Mouse (Mus musculus) spleen, postnatal 14 days (tissue): Measurements from ENCODE around the gene Mthfd1l.

Experiments
- DNase-seq, 2 experiments: peaks; one replicate each; pipeline ENCODE4 v3.0.0; 2021 to 2022; ENCODE audit warnings: low spot score in 2 of 2

Mthfd1l gene

GRCm38 (mm10) chr10:3972981-3973588, at the start of gene Mthfd1l:
TSS of gene Mthfd1l (plus strand) at chr10:3973118.
- DNase-seq: peak; percentile 78 to 85

GRCm38 (mm10) chr10:3928008-3928545, 44.8 kb upstream of the Mthfd1l start:
- no peak for DNase-seq

GRCm38 (mm10) chr10:3931831-3932230, 41.1 kb upstream of the Mthfd1l start:
- no peak for DNase-seq

DNA sequence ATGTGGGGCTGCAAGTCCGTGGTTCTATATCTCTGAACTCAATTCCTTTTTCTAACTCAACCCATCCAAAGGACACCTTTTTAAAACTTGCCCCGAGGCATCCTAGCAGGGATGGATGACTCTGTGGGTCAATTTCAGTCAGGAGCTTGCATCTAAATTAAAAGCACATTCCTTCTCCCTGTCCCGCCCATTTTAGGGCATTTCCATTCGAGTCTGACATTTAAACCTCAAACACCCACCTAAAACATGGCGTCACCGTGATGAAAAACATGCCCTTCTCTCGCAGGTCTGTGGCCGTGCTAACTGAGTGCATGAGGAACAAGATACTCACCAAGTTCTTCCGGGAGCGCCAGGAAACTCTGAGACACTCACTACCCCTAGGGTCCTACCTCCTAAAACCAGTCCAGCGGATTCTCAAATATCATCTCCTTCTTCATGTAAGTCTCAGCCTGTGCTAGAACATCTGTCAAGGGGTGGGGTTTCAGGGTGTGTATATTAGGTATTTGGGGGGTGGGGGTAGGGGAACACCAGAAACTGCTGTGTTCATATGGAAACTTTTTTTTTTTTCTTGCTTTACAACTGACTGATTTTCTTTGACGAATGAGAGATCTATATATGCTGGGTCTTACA, 39.5 kb upstream of the Mthfd1l start:
- DNase-seq: no peak

DNA sequence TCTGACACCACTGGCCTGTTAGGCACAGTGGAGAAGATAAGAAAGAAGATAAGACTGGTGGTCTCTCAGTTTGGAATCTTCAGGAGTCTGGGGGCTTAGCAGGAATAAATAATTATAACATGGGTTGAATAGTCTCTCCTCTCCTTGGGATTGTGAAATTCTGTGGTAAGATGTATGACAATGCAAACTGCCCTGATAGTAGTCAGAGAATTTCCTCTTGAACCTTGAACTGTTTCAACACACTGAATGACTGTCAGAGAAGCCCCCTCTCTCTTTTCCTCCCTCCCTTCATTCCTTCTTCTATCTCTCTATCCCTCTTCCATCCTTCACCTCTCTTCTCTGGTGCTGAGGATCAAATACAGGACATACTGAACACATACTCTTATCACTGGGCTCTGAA, 36.1 kb upstream of the Mthfd1l start:
- no peak for DNase-seq

DNA sequence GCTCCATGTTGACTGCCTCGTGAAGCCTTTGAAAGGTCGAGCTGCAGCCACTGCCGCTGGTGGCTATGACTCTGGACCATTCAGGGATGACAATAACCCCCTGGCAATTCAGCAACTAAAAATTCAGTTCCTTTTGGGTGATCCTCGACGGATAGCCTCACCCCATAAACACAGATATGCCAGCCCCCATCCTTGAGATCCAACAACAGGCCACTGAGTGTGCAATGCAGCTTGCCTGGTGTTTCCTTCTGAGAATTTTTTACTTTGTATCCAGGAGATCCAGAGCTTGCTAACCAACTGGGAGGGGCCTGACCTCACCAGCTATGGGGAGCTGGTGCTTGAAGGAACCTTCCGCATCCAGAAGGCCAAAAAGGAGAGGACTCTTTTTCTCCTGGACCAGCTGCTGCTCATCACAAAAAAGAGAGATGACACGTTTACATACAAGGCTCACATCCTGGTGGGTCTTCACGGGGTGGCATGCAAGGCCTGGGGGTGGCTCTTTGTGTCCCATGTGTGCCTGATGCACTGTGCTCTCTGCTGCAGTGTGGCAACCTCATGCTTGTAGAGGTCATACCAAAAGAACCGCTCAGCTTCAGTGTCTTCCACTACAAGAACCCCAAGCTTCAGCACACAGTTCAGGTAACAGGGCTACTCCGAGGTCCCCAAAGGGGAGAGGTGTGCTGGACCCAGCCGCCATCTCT, 32.9 kb upstream of the Mthfd1l start:
- no peak for DNase-seq

GRCm38 (mm10) chr10:3940596-3940975, 32.3 kb upstream of the Mthfd1l start:
- DNase-seq: no peak

GRCm38 (mm10) chr10:3941054-3941757, 31.7 kb upstream of the Mthfd1l start:
- no peak for DNase-seq

DNA sequence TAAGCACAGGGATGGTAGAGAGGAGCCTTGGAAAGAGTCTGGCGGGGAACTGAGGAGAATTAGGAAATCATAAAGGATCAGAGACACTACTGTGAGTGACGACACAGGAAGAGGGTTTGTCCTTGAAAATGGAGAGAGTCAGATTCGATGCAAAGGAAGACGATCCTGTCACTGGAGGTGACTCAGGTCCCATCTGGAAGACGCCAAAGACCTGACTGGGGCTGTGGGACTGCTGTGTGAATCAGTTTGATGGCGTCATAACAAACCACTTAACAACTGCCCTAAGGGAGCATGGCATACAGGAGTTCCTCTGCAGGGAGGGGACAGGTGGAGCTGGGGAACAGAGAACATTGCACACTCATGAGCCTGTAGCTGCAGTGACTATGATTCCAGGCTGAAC, 30.6 kb upstream of the Mthfd1l start:
- DNase-seq: no peak

GRCm38 (mm10) chr10:3943492-3944395, 29.2 kb upstream of the Mthfd1l start:
- DNase-seq: peak in 1 of 2 experiments; percentile 26

GRCm38 (mm10) chr10:3946871-3947270, 26.0 kb upstream of the Mthfd1l start:
- DNase-seq: no peak

DNA sequence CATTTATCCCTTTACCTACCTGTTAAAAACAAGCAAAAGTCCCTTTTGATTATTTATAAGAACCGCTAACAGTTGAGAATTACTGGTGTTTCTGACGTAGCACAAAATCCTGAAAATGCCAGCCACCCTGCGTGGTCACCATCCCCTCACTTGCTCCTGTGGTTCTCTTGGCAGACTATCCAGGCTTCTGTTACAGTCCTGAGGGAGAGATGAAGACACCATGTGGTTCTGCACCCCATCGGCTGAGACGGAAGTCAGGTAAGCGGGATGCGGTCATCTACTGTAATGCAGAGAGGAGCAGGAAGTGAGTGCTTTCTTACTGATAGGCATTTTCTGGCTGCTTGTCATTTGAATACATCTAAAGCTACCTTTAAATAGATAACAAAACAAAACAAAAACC, 25.6 kb upstream of the Mthfd1l start:
- DNase-seq: no peak

- DNase-seq: no peak
Observed at GRCm38 (mm10) chr10:3949306-3949705, 23.6 kb upstream of the Mthfd1l start.

DNA sequence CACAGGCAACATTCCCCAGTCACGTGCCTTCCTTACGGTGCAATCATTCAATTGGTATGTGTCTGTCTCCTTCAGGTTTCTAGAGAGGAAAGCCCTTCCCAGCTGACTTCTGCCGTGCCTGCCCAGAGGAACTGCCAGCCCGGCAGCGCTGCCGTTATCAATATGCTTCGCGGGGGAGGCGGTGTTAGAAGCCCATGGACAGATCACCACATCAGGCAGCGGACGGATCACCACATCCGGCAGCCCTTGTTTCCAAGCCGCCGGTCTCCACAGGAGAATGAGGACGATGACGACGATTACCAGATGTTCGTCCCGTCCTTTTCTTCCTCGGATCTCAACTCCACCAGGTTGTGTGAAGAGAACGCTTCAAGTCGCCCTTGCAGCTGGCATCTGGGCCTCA, 16.4 kb upstream of the Mthfd1l start:
- DNase-seq: no peak

DNA sequence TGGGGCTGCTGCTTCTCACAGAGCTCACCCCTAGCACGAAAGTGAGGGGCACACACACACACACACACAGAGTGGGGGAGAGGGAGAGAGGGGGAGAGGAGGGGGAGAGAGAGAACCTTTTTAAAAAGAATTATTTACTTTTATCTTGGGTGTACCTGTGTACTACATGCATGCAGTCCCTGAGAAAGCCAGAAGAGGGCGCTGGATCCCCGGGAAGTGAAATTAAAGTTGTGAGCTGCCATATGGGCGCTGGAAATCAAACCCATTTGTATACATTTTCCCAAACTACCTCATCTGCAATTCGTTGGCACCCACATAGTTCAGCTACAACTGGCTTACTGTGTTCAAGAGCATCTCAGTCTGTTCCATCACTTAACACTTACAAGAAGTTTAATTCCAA, 14.3 kb upstream of the Mthfd1l start:
- DNase-seq: no peak

DNA sequence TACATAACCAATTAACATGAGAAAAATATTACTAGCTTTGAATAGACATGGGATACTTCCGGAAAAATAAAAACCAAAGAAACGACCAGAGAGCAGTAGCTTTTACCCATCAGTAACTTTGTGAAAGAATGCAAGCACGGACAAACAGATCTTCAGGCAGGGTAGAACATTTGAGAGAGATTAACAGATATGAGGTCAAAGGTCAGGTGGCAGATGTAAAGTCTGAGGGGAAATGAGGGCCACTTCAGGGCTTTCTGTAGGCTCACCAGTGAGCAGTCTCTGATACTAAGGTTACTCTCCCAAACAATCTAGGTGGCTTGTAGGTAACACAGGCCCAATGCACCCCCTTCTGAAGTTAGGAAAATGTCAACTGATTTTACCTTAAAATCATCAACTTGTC, 3.9 kb upstream of the Mthfd1l start:
- no peak for DNase-seq

DNA sequence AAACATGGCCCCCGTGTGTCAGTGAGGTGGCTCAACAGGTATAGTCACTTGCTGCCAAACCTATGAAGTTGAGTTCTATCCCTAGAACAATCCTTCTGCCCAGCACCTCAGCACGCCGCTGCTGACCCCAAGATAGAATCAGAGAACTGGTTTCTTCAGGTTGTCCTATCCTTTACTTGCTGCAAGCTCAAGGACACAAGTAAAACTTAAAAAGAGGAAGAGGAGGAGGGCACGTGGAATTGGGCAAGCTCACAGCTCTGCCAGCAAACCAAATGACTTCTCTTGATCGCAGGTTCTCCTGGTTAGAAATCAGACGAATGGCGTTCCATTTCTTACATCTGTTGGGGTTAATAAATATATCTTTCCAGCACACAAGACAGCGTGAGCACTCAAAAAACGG, 681 bp upstream of the Mthfd1l start:
- DNase-seq: no peak

DNA sequence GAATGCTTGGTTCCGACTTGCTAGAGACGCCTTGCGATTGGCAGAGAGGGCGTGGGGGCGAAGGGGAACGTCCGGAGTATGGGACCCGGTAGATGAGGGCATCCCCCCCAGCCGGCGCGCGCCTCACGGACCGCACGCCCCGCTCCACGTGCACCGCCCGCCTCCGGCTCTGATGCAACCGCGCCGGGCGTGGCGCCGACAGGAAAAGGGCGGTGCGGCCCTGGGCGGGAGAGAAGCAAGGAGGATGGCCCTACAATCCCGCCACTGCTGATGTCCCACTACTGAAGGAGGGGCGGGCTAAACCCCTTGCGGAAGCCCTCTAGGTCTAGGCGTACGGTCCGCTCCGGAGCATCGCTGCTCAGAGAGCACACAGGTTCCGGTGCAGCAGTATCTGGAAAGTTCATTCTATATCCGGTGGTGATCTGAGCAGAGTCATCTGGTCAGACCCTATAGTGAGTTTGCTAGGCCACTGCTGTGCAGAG, 712 bp downstream of the Mthfd1l start:
- peak; percentile 80 to 84 for DNase-seq

- no peak for DNase-seq
Observed at GRCm38 (mm10) chr10:3974380-3974779, 1.5 kb downstream of the Mthfd1l start.

- DNase-seq: no peak
Observed at GRCm38 (mm10) chr10:3975898-3976622, 3.1 kb downstream of the Mthfd1l start.
